ENCODE assay signal across 1 mouse cellular context in genomic region chr10:76468203-76469162, GRCm38 (mm10).
TF ChIP-seq lines count a peak whose summit lies in the region.

Gene Mcm3ap, plus strand, starts transcription at chr10:76468927.
Gene Ybey, minus strand, starts transcription at chr10:76469114.

TF ChIP-seq in CH12.LX, 34 proteins besides CTCF, POLR2A, EP300 and RAD21 (continued from another document):
- TF ChIP-seq TBP (conservative IDR thresholded peaks at IDR 0.05; ENCODE audit: low read depth, low read length): peak; percentile 82
- TF ChIP-seq SIN3A (IDR thresholded peaks at IDR 0.05; ENCODE audit: low read length): peak; percentile 91
- peak; percentile 71 for TF ChIP-seq IRF4 (IDR thresholded peaks at IDR 0.05; ENCODE audit: low read depth, low read length)
- peak; percentile 58 for TF ChIP-seq MAZ (IDR thresholded peaks at IDR 0.05; ENCODE audit: low read depth, low read length)
- TF ChIP-seq NRF1 (IDR thresholded peaks at IDR 0.05; ENCODE audit: low read depth, low read length): no peak
- no peak for TF ChIP-seq JUND (conservative IDR thresholded peaks at IDR 0.05; ENCODE audit: low read depth, low read length)
- TF ChIP-seq UBTF (IDR thresholded peaks at IDR 0.05; ENCODE audit: low read depth, low read length): peak; percentile 81; the same call in 1 of the 2 replicates
- no peak for TF ChIP-seq SMC3 (IDR thresholded peaks at IDR 0.05; ENCODE audit: low read depth, low read length)
- peak; percentile 20; the same call in 1 of the 2 replicates for TF ChIP-seq CHD2 (IDR thresholded peaks at IDR 0.05; ENCODE audit: low read length)
- TF ChIP-seq TCF12 (IDR thresholded peaks at IDR 0.05; ENCODE audit: low read depth, low read length): peak; percentile 92
- peak; percentile 82 for TF ChIP-seq NELFE (IDR thresholded peaks at IDR 0.05; ENCODE audit: low read depth, low read length)
- no peak for TF ChIP-seq MAFK (IDR thresholded peaks at IDR 0.05; ENCODE audit: insufficient replicate concordance, low read length)
- no peak for TF ChIP-seq ZC3H11A (IDR thresholded peaks at IDR 0.05; ENCODE audit: low read depth, low read length)
- TF ChIP-seq ZKSCAN1 (IDR thresholded peaks at IDR 0.05; ENCODE audit: borderline replicate concordance, low read depth, low read length): no peak
- peak; percentile 67 for TF ChIP-seq ZNF384 (IDR thresholded peaks at IDR 0.05; ENCODE audit: low read depth, low read length)
- TF ChIP-seq ELF1 (IDR thresholded peaks at IDR 0.05; ENCODE audit: low read depth, low read length): peak; percentile 97
- peak; percentile 74; the same call in 1 of the 2 replicates for TF ChIP-seq CHD1 (IDR thresholded peaks at IDR 0.05; ENCODE audit: low read depth, low read length)
- TF ChIP-seq JUN (IDR thresholded peaks at IDR 0.05; ENCODE audit: insufficient read depth, low read depth, low read length): no peak
- TF ChIP-seq RCOR1 (conservative IDR thresholded peaks at IDR 0.05; ENCODE audit: low read depth, low read length): peak; percentile 77
- 0 out of 2 replicates have a peak, but pooled peaks have one; percentile 15 for TF ChIP-seq BHLHE40 (IDR thresholded peaks at IDR 0.05; ENCODE audit: low read depth, low read length)
- peak; percentile 72; the same call in 1 of the 2 replicates for TF ChIP-seq POLR2AphosphoS2 (IDR thresholded peaks at IDR 0.05; ENCODE audit: low read depth, low read length)
- TF ChIP-seq MXI1 (IDR thresholded peaks at IDR 0.05; ENCODE audit: low read depth, low read length): peak; percentile 73
- TF ChIP-seq GABPA (IDR thresholded peaks at IDR 0.05; ENCODE audit: insufficient replicate concordance, low read depth, low read length): no peak; the same call in 1 of the 2 replicates
- 0 out of 2 replicates have a peak, but pooled peaks have one; percentile 21 for TF ChIP-seq ETS1 (conservative IDR thresholded peaks at IDR 0.05; ENCODE audit: low read depth, low read length)
- peak; percentile 54; the same call in 1 of the 2 replicates for TF ChIP-seq MYC (IDR thresholded peaks at IDR 0.05; ENCODE audit: low read depth, low read length)
- TF ChIP-seq KAT2A (IDR thresholded peaks at IDR 0.05; ENCODE audit: insufficient replicate concordance, low read length): peak; percentile 93; the same call in 1 of the 2 replicates
- no peak for TF ChIP-seq USF1 (IDR thresholded peaks at IDR 0.05; ENCODE audit: low read depth, low read length)
- TF ChIP-seq MEF2A (IDR thresholded peaks at IDR 0.05; ENCODE audit: borderline replicate concordance, low read depth, low read length): peak; percentile 68; the same call in 1 of the 2 replicates
- peak; percentile 96 for TF ChIP-seq HCFC1 (IDR thresholded peaks at IDR 0.05; ENCODE audit: low read depth, low read length)
TF ChIP-seq in CH12.LX: peak in this region for 22.
